Mouse (Mus musculus): ENCODE measurements around the gene Nos1. TPM values are rescaled to one million over a fixed set of nuclear protein-coding genes. Genes with fewer than 3 reads are reported as not detected.
"Not testable (repeated sequence)": the region's sequence is repeated elsewhere in the genome, so short reads cannot be mapped to it uniquely, and the experiment has no call there.

Nos1 gene
- polyA plus RNA-seq, 1 experiment from 2014 or later, result 0.88 TPM

- WGBS, result 76% methylated on average over 7 of the region's 7 CpGs
- H3K36me3 ChIP-seq (ENCODE audit: control insufficient read depth, insufficient read depth, low read length), result no peaks in the 10 kb centered on the region
- no peak for ATAC-seq (replicated peaks; ENCODE audit: low FRiP score, low TSS enrichment, low read depth)
Observed at GRCm38 (mm10) chr5:117874236-117874635, 93.4 kb downstream of the Nos1 start.

GRCm38 (mm10) chr5:117879136-117879535, 98.3 kb downstream of the Nos1 start:
- 45% methylated on average over 14 of the region's 14 CpGs for WGBS
- Histone ChIP-seq H3K4me1 (replicated peaks; ENCODE audit: control insufficient read depth, insufficient read depth, low read length) (no peaks in the 10 kb centered on the region), H3K27me3 (replicated peaks; ENCODE audit: control insufficient read depth, insufficient read depth, low read length) (no peaks in the 10 kb centered on the region), H3K4me3 (ENCODE audit: low read depth, low read length) (no peak overlapping the region), H3K9ac (ENCODE audit: low read length) (no peak overlapping the region), H3K4me2 (ENCODE audit: low read length) (no peak overlapping the region), H3K36me3 (ENCODE audit: control insufficient read depth, insufficient read depth, low read length) (no peaks in the 10 kb centered on the region), H3K9me3 (ENCODE audit: control insufficient read depth, low read length) (no peaks in the 10 kb centered on the region), H3K27ac (ENCODE audit: low read depth) (no peak overlapping the region)
- no peak for ATAC-seq (replicated peaks; ENCODE audit: low FRiP score, low TSS enrichment, low read depth)
- no peak for DNase-seq (ENCODE audit: low spot score)

More at GRCm38 (mm10) chr5:117874236-117874635, 93.4 kb downstream of the Nos1 start:
- H3K9me3 ChIP-seq (ENCODE audit: control insufficient read depth, low read length), result no peaks in the 10 kb centered on the region
- DNase-seq (ENCODE audit: low spot score), result no peak
- no peak overlapping the region for H3K27ac ChIP-seq (ENCODE audit: low read depth)
- H3K27me3 ChIP-seq (replicated peaks; ENCODE audit: control insufficient read depth, insufficient read depth, low read length), result no peaks in the 10 kb centered on the region
- no peak overlapping the region for H3K4me3 ChIP-seq (ENCODE audit: low read depth, low read length)
- no peak overlapping the region for H3K4me2 ChIP-seq (ENCODE audit: low read length)
- no peaks in the 10 kb centered on the region for H3K4me1 ChIP-seq (replicated peaks; ENCODE audit: control insufficient read depth, insufficient read depth, low read length)
- H3K9ac ChIP-seq (ENCODE audit: low read length), result no peak overlapping the region

- Histone ChIP-seq H3K9ac (ENCODE audit: low read length) (no peak overlapping the region), H3K36me3 (ENCODE audit: control insufficient read depth, insufficient read depth, low read length) (no peaks in the 10 kb centered on the region), H3K4me2 (ENCODE audit: low read length) (no peak overlapping the region), H3K4me1 (replicated peaks; ENCODE audit: control insufficient read depth, insufficient read depth, low read length) (no peaks in the 10 kb centered on the region), H3K9me3 (ENCODE audit: control insufficient read depth, low read length) (no peaks in the 10 kb centered on the region), H3K4me3 (ENCODE audit: low read depth, low read length) (no peak overlapping the region), H3K27ac (ENCODE audit: low read depth) (no peak overlapping the region), H3K27me3 (replicated peaks; ENCODE audit: control insufficient read depth, insufficient read depth, low read length) (no peaks in the 10 kb centered on the region)
- DNase-seq (ENCODE audit: low spot score) (no peak), ATAC-seq (replicated peaks; ENCODE audit: low FRiP score, low TSS enrichment, low read depth) (no peak)
- 89% methylated on average over 9 of the region's 9 CpGs for WGBS
Observed at GRCm38 (mm10) chr5:117880916-117881555, 100.2 kb downstream of the Nos1 start.

- not testable (repeated sequence) for H3K4me1 ChIP-seq (replicated peaks; ENCODE audit: control insufficient read depth, insufficient read depth, low read length); ATAC-seq (replicated peaks; ENCODE audit: low FRiP score, low TSS enrichment, low read depth); H3K36me3 ChIP-seq (ENCODE audit: control insufficient read depth, insufficient read depth, low read length); H3K27ac ChIP-seq (ENCODE audit: low read depth); H3K4me2 ChIP-seq (ENCODE audit: low read length); H3K9ac ChIP-seq (ENCODE audit: low read length); H3K27me3 ChIP-seq (replicated peaks; ENCODE audit: control insufficient read depth, insufficient read depth, low read length); DNase-seq (ENCODE audit: low spot score); H3K4me3 ChIP-seq (ENCODE audit: low read depth, low read length); H3K9me3 ChIP-seq (ENCODE audit: control insufficient read depth, low read length)
- 60% methylated on average over 1 of the region's 1 CpGs for WGBS
Observed at GRCm38 (mm10) chr5:117882411-117882810, 101.6 kb downstream of the Nos1 start.

GRCm38 (mm10) chr5:117884991-117885390, 104.2 kb downstream of the Nos1 start:
- Histone ChIP-seq H3K4me3 (ENCODE audit: low read depth, low read length) (no peak overlapping the region), H3K27ac (ENCODE audit: low read depth) (no peak overlapping the region), H3K36me3 (ENCODE audit: control insufficient read depth, insufficient read depth, low read length) (no peaks in the 10 kb centered on the region), H3K9ac (ENCODE audit: low read length) (no peak overlapping the region), H3K4me1 (replicated peaks; ENCODE audit: control insufficient read depth, insufficient read depth, low read length) (no peaks in the 10 kb centered on the region), H3K4me2 (ENCODE audit: low read length) (no peak overlapping the region), H3K9me3 (ENCODE audit: control insufficient read depth, low read length) (no peaks in the 10 kb centered on the region), H3K27me3 (replicated peaks; ENCODE audit: control insufficient read depth, insufficient read depth, low read length) (no peaks in the 10 kb centered on the region)
- 51% methylated on average over 2 of the region's 2 CpGs for WGBS
- ATAC-seq (replicated peaks; ENCODE audit: low FRiP score, low TSS enrichment, low read depth) (no peak), DNase-seq (ENCODE audit: low spot score) (no peak)

GRCm38 (mm10) chr5:117888126-117888525, 107.3 kb downstream of the Nos1 start:
- Histone ChIP-seq H3K27me3 (replicated peaks; ENCODE audit: control insufficient read depth, insufficient read depth, low read length) (no peaks in the 10 kb centered on the region), H3K9ac (ENCODE audit: low read length) (no peak overlapping the region), H3K9me3 (ENCODE audit: control insufficient read depth, low read length) (no peaks in the 10 kb centered on the region), H3K4me2 (ENCODE audit: low read length) (no peak overlapping the region), H3K27ac (ENCODE audit: low read depth) (no peak overlapping the region), H3K36me3 (ENCODE audit: control insufficient read depth, insufficient read depth, low read length) (no peaks in the 10 kb centered on the region), H3K4me3 (ENCODE audit: low read depth, low read length) (no peak overlapping the region), H3K4me1 (replicated peaks; ENCODE audit: control insufficient read depth, insufficient read depth, low read length) (no peaks in the 10 kb centered on the region)
- DNase-seq (ENCODE audit: low spot score) (no peak), ATAC-seq (replicated peaks; ENCODE audit: low FRiP score, low TSS enrichment, low read depth) (no peak)
- 82% methylated on average over 3 of the region's 3 CpGs for WGBS

GRCm38 (mm10) chr5:117888946-117889345, 108.1 kb downstream of the Nos1 start:
- no peak for DNase-seq (ENCODE audit: low spot score)
- no peaks in the 10 kb centered on the region for H3K4me1 ChIP-seq (replicated peaks; ENCODE audit: control insufficient read depth, insufficient read depth, low read length)
- no peak overlapping the region for H3K4me2 ChIP-seq (ENCODE audit: low read length)
- H3K4me3 ChIP-seq (ENCODE audit: low read depth, low read length), result no peak overlapping the region
- no peak overlapping the region for H3K9ac ChIP-seq (ENCODE audit: low read length)
- H3K9me3 ChIP-seq (ENCODE audit: control insufficient read depth, low read length), result no peaks in the 10 kb centered on the region
- no peak for ATAC-seq (replicated peaks; ENCODE audit: low FRiP score, low TSS enrichment, low read depth)
- 63% methylated on average over 6 of the region's 6 CpGs for WGBS
- H3K27ac ChIP-seq (ENCODE audit: low read depth), result no peak overlapping the region
- no peaks in the 10 kb centered on the region for H3K27me3 ChIP-seq (replicated peaks; ENCODE audit: control insufficient read depth, insufficient read depth, low read length)
- H3K36me3 ChIP-seq (ENCODE audit: control insufficient read depth, insufficient read depth, low read length), result no peaks in the 10 kb centered on the region

- H3K36me3 ChIP-seq (ENCODE audit: control insufficient read depth, insufficient read depth, low read length), result no peaks in the 10 kb centered on the region
- no peak overlapping the region for H3K4me3 ChIP-seq (ENCODE audit: low read depth, low read length)
- no peaks in the 10 kb centered on the region for H3K4me1 ChIP-seq (replicated peaks; ENCODE audit: control insufficient read depth, insufficient read depth, low read length)
- ATAC-seq (replicated peaks; ENCODE audit: low FRiP score, low TSS enrichment, low read depth) (no peak), DNase-seq (ENCODE audit: low spot score) (no peak)
- H3K9me3 ChIP-seq (ENCODE audit: control insufficient read depth, low read length), result no peaks in the 10 kb centered on the region
- no peak overlapping the region for H3K9ac ChIP-seq (ENCODE audit: low read length)
- H3K27me3 ChIP-seq (replicated peaks; ENCODE audit: control insufficient read depth, insufficient read depth, low read length), result no peaks in the 10 kb centered on the region
- WGBS, result 80% methylated on average over 8 of the region's 8 CpGs
- no peak overlapping the region for H3K4me2 ChIP-seq (ENCODE audit: low read length)
- H3K27ac ChIP-seq (ENCODE audit: low read depth), result no peak overlapping the region
Observed at GRCm38 (mm10) chr5:117889571-117889970, 108.7 kb downstream of the Nos1 start.

- Histone ChIP-seq H3K27me3 (replicated peaks; ENCODE audit: control insufficient read depth, insufficient read depth, low read length) (no peaks in the 10 kb centered on the region), H3K4me2 (ENCODE audit: low read length) (no peak overlapping the region), H3K27ac (ENCODE audit: low read depth) (no peak overlapping the region), H3K4me3 (ENCODE audit: low read depth, low read length) (no peak overlapping the region), H3K4me1 (replicated peaks; ENCODE audit: control insufficient read depth, insufficient read depth, low read length) (no peaks in the 10 kb centered on the region), H3K9me3 (ENCODE audit: control insufficient read depth, low read length) (no peaks in the 10 kb centered on the region), H3K36me3 (ENCODE audit: control insufficient read depth, insufficient read depth, low read length) (no peaks in the 10 kb centered on the region), H3K9ac (ENCODE audit: low read length) (no peak overlapping the region)
- ATAC-seq (replicated peaks; ENCODE audit: low FRiP score, low TSS enrichment, low read depth), result no peak
- WGBS, result 64% methylated on average over 8 of the region's 8 CpGs
- no peak for DNase-seq (ENCODE audit: low spot score)
Observed at GRCm38 (mm10) chr5:117890871-117891270, 110.0 kb downstream of the Nos1 start.

All from intestine, embryonic 14.5 days (tissue).